Mouse (Mus musculus) lung, embryonic 15.5 days (tissue): ENCODE data around the gene Olfr267. TPM values are rescaled to one million over a fixed set of nuclear protein-coding genes. Genes with fewer than 3 reads are reported as not detected.

ENCODE experiments used
- ATAC-seq: fragments of 200-750 bp; cut with Nextera tagmentation; 2 replicates; pipeline ENCODE4 v1.8.0; 2017; ENCODE audit warnings: moderate number of reproducible peaks, borderline replicate concordance; ENCODE audit not compliant: low FRiP score, low TSS enrichment; ENCODE audit errors: extremely low read depth
- H3K27ac ChIP-seq: fragments of 300-500 bp; sonication (generic); 2 replicates; pipeline ENCODE4 v1.5.1; 2015; ENCODE audit warnings: moderate library complexity, mild to moderate bottlenecking, inconsistent platforms
- H3K27me3 ChIP-seq: fragments of 300-500 bp; sonication (generic); 2 replicates; pipeline ENCODE4 v1.6.1; 2015; ENCODE audit warnings: inconsistent platforms
- H3K36me3 ChIP-seq: fragments of 300-500 bp; sonication (generic); 2 replicates; pipeline ENCODE4 v1.6.1; 2015; ENCODE audit warnings: inconsistent platforms
- H3K4me1 ChIP-seq: fragments of 300-500 bp; sonication (generic); 2 replicates; pipeline ENCODE4 v1.6.1; 2015; ENCODE audit warnings: inconsistent platforms
- H3K4me2 ChIP-seq: fragments of 300-500 bp; sonication (generic); 2 replicates; pipeline ENCODE4 v1.6.1; 2015; ENCODE audit warnings: inconsistent platforms, mild to moderate bottlenecking, moderate library complexity
- H3K4me3 ChIP-seq: fragments of 300-500 bp; sonication (generic); 2 replicates; pipeline ENCODE4 v1.5.1; 2015; ENCODE audit warnings: mild to moderate bottlenecking, inconsistent platforms
- H3K9ac ChIP-seq: fragments of 300-500 bp; sonication (generic); 2 replicates; pipeline ENCODE4 v1.6.1; 2015; ENCODE audit warnings: inconsistent platforms
- H3K9me3 ChIP-seq: fragments of 300-500 bp; sonication (generic); 2 replicates; pipeline ENCODE4 v1.6.1; 2016; ENCODE audit warnings: inconsistent platforms
- WGBS: fragments of 180-500 bp; shearing (Covaris S2); methylation state at CpG from one replicate; pipeline ENCODE4 v1.1.7; 2015; 5-methylcytosine and 5-hydroxymethylcytosine counted together
- polyA plus RNA-seq: library from polyadenylated mRNA; unstranded; fragments of >200 nt; fragmentation: Nextera tagmentation; extraction: Ambion mirVana; gene quantifications from 2 replicates; pipeline ENCODE4 v1.2.1, GENCODE M21; 2015

The Olfr267 gene
- polyA plus RNA-seq: not detected in 2 replicates

DNA sequence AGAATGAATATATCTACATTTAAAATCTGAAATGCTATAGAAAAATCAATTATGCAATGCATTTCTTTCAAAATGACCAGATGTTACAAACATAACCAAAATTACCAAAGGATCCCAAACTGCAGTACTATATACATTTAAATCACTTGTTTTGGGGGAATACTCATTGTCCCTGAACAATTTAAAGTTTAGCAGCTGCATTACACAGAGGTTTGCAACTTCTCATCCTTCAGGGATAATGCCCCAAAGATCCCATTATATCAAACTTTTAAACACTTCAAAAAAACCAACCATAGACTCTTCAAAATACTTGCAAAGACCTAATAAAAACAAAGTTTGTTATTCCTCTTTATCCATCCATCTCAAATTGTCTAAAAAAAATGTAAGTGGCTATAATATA lies at the start of gene Olfr267:
Olfr267 (minus strand) TSS at position 101 of the 400 bp plus-strand sequence.
- H3K4me3 ChIP-seq: no peak within 1 kb of the TSS
- no peaks in the 10 kb centered on the region for H3K9me3 ChIP-seq
- no peak within 1 kb of the TSS for H3K27ac ChIP-seq
- ATAC-seq: no peak
- no peak within 1 kb of the TSS for H3K9ac ChIP-seq
- H3K4me1 ChIP-seq: no peaks in the 10 kb centered on the region
- H3K36me3 ChIP-seq: no peaks in the 10 kb centered on the region
- H3K27me3 ChIP-seq: no peaks in the 10 kb centered on the region
- no peak within 1 kb of the TSS for H3K4me2 ChIP-seq

DNA sequence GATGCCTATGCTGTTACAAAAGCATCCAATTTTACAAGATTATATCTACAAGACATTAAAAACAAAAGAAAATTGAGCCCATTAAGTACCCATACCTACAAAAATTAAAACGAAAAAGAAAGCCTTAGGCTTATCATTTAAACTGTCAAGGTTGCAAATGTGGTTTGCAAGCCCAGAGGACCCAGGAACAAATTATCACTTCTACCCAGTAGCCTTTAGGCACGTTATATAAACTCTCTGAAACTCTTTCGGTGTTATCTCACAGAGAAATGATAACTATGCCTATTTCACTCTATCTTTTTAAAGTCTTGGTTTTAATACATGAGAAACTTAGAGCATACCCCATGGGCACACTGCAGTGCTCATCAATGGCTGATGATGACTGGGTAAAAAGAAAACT lies 45.4 kb upstream of the Olfr267 start:
- WGBS: 53% methylated on average over 3 of the region's 3 CpGs
- Histone ChIP-seq H3K36me3 (peaks cover 24% of the 10 kb centered on the region), H3K27me3 (no peaks in the 10 kb centered on the region), H3K4me2 (no peak overlapping the region), H3K9ac (no peak overlapping the region), H3K4me3 (no peak overlapping the region), H3K9me3 (no peaks in the 10 kb centered on the region), H3K27ac (no peak overlapping the region), H3K4me1 (no peaks in the 10 kb centered on the region)
- no peak for ATAC-seq

DNA sequence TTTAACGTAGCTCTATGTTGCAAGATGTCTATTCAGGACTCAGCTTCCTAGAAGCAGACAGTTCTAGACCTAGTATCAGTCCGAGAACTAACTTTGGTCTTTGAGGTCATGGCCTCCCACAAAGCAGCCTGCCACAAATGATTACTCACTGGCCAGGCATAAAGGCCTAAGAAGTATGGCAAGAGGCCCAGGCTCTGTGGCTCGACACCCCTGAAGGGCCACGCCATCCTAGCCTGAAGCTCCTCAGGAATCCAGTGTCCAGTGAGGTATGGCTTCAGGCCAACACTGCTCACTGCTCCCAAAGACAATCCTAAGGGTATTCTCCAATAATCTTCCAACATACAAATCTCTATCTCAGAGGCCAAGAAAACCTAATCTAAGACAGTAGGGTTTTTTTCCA lies 38.4 kb upstream of the Olfr267 start:
- ATAC-seq: no peak
- Histone ChIP-seq H3K27ac (no peak overlapping the region), H3K4me3 (no peak overlapping the region), H3K9ac (no peak overlapping the region), H3K27me3 (no peaks in the 10 kb centered on the region), H3K4me1 (no peaks in the 10 kb centered on the region), H3K4me2 (no peak overlapping the region), H3K9me3 (no peaks in the 10 kb centered on the region), H3K36me3 (peaks cover 45% of the 10 kb centered on the region)
- 79% methylated on average over 4 of the region's 4 CpGs for WGBS

DNA sequence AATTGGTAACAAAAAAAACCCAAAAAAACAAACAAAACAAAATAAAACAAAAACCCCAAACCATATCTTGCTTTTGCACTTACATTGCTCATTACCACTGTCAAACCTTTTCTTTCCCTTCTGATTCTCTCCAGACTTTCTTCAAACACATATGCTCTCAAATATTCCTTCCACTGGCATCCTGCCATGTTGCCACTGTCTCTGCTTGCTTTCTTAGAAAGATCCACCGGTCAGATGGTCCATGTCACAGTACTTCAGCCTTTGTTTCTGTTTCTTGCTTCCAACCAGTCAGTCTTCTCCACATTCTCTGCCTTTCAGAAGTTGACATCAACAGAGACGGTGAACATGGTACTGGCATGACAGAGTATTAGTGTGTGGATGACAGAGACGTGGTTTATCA lies 857 bp downstream of the Olfr267 start:
- Histone ChIP-seq H3K9ac (no peak overlapping the region), H3K27me3 (no peaks in the 10 kb centered on the region), H3K9me3 (no peaks in the 10 kb centered on the region), H3K27ac (no peak overlapping the region), H3K36me3 (no peaks in the 10 kb centered on the region), H3K4me1 (no peaks in the 10 kb centered on the region), H3K4me3 (no peak overlapping the region), H3K4me2 (no peak overlapping the region)
- no peak for ATAC-seq
- WGBS: 48% methylated on average over 3 of the region's 3 CpGs

DNA sequence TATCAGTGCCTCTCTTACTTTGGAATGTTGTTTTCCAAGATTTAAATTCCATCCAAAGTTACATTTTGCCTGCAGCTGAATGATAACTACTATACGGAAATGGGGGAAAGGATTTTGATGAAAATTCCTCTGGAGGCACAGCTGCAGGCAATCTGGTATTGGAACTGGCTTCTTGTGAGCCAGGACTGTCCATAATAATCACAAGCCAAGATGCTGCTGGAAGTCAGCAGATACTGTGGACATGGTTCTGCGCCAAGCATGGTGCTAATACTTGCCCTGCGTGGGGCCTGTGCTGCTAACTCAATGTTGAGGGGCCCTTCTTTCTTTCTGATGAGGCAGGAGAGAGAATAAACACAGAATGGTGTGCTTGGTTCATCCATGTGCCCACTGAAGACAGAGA lies 24.1 kb downstream of the Olfr267 start:
- H3K9ac ChIP-seq: no peak overlapping the region
- ATAC-seq: no peak
- H3K4me1 ChIP-seq: no peaks in the 10 kb centered on the region
- no peak overlapping the region for H3K27ac ChIP-seq
- no peak overlapping the region for H3K4me3 ChIP-seq
- H3K9me3 ChIP-seq: no peaks in the 10 kb centered on the region
- no peaks in the 10 kb centered on the region for H3K27me3 ChIP-seq
- H3K36me3 ChIP-seq: no peaks in the 10 kb centered on the region
- no peak overlapping the region for H3K4me2 ChIP-seq
- WGBS: 59% methylated on average over 3 of the region's 3 CpGs

DNA sequence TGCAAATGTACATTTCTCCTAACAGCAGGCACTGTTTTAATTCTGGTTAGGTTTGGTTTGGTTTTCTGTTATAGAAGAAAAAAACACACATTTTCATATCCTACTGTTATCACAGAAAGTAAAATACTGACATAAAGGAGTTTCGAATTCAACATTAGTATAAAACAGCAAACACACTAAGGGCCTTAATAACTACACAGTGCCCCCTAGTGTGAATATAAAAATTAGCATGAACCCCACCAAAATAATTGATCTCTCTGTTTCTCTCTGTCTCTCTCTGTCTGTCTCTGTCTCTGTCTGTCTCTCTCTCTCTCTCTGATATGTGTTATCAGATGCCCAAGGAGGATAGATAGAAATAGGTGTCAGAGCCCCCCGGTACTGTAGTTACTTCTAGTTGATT lies 38.0 kb downstream of the Olfr267 start:
- H3K36me3 ChIP-seq: no peaks in the 10 kb centered on the region
- ATAC-seq: no peak
- no peaks in the 10 kb centered on the region for H3K27me3 ChIP-seq
- H3K9me3 ChIP-seq: no peaks in the 10 kb centered on the region
- H3K9ac ChIP-seq: no peak overlapping the region
- H3K4me1 ChIP-seq: peaks cover 4% of the 10 kb centered on the region
- WGBS: 37% methylated on average over 2 of the region's 2 CpGs
- H3K4me3 ChIP-seq: no peak overlapping the region
- H3K4me2 ChIP-seq: peak overlapping the region; percentile 35
- no peak overlapping the region for H3K27ac ChIP-seq

DNA sequence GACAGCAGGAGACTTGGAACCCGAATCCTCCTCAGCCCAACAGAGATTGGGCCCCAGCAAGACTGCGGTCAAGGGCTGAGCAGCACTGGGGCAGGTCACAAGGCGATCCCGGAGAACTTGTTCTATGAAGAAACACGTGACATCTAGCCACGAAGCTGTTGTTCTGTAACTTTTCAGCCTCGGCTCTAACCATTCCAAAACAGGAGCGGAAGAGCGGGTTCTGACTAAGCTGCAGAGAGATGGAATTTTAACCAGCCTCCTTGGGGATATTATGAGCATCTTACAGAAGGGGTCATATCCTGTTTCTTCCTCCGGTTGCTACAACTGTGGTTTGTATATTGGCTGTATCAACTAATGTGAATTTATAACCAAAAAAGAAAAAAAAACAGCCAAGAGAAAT lies 38.4 kb downstream of the Olfr267 start:
- Histone ChIP-seq H3K9ac (no peak overlapping the region), H3K36me3 (no peaks in the 10 kb centered on the region), H3K27me3 (no peaks in the 10 kb centered on the region), H3K9me3 (no peaks in the 10 kb centered on the region), H3K27ac (no peak overlapping the region), H3K4me3 (no peak overlapping the region), H3K4me2 (peak overlapping the region; percentile 35), H3K4me1 (peaks cover 4% of the 10 kb centered on the region)
- 34% methylated on average over 10 of the region's 10 CpGs for WGBS
- ATAC-seq: no peak

DNA sequence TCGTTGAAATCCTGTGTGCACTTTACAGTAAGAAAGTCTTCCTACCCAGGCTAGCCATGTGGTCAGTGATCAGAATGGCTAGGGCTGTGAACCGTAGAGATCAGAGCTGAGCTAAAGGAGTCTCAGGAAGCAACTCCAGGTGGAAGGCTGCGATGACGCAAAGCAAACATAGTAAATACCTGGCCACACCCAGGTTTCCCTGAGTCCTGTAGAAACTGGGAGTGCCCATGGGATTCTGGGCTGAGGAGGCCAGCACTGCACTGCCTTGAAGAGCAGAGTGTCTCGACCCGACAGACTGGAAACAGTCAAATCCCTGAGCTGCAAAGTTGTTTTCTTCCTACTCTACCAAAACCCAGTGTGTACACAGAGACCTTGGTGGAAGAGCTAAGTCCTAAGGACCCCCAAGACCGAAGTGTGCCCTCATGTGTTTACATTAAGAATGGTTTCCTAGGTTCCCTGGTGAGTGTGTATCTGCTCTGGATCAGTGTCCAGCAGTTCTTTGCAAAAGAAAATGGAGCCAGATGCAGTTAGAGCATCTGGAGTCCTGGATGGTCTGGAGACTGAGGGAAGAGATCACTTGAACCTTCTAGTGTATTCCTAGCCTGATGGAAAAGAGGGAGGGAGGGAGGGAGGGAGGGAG lies 41.8 kb downstream of the Olfr267 start:
- no peak for ATAC-seq
- Histone ChIP-seq H3K27ac (no peak overlapping the region), H3K36me3 (no peaks in the 10 kb centered on the region), H3K9ac (no peak overlapping the region), H3K27me3 (no peaks in the 10 kb centered on the region), H3K4me1 (peaks cover 4% of the 10 kb centered on the region), H3K4me3 (no peak overlapping the region), H3K9me3 (no peaks in the 10 kb centered on the region), H3K4me2 (no peak overlapping the region)
- WGBS: 60% methylated on average over 7 of the region's 7 CpGs

DNA sequence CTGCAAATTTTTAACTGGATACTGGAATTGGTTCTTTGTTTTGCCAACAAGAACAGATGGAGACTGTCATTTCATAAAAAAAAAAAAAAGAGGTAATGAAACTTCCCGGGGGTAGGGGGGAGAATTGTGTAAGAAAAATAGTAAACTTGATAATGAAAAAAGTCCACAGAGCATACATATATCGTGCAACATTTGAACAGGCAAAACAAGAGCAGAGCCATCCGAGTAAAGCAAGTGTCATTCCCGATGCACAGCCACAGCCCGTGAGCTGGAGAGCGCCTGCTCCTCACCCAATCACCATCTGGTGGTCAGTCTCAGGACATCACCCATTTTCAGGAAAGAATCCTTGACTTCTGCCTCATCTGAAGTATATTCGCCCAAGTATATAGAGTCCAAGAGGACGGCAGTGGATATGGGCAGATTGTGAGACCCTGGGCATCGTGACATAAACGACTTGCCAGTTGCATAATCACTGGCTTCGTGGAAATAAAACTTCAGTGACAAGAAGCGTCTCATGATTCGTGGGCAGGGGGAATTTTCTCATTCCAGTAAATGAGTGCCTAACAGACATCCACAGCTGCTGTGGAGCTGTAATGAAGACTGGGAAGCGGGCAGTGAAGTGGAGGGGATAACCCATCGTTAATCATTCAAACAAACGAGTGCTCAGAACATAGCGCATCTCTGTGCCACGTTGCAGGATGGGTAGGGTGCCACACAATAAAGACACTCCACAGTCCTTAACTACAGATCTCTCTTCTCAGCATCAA lies 50.5 kb downstream of the Olfr267 start:
- Histone ChIP-seq H3K27ac (0 out of 2 replicates have a peak overlapping the region, but pooled peaks have one; percentile 52), H3K4me3 (no peak overlapping the region), H3K27me3 (no peaks in the 10 kb centered on the region), H3K36me3 (no peaks in the 10 kb centered on the region), H3K9me3 (no peaks in the 10 kb centered on the region), H3K4me1 (peaks cover 3% of the 10 kb centered on the region; the same call in 1 of the 2 replicates), H3K4me2 (peak overlapping the region; percentile 0; the same call in 1 of the 2 replicates), H3K9ac (no peak overlapping the region)
- peak; percentile 75; the same call in 1 of the 2 replicates for ATAC-seq
- WGBS: 59% methylated on average over 18 of the region's 18 CpGs

Other genes starting within 250 kb of the Olfr267 start
- gene Lpar1, start 233.8 kb downstream of the Olfr267 start, polyA plus RNA-seq: 36.7 and 38.6 TPM in 2 replicates
- 26.6 and 26.7 TPM in 2 replicates for gene Ecpas, start 125.0 kb upstream of the Olfr267 start, polyA plus RNA-seq
- gene Zkscan16, start 155.9 kb upstream of the Olfr267 start, polyA plus RNA-seq: 0.24 and 0.36 TPM in 2 replicates
- gene Ptgr1, start 199.4 kb upstream of the Olfr267 start, polyA plus RNA-seq: 36.1 and 37.7 TPM in 2 replicates
- gene Dnajc25, start 207.3 kb upstream of the Olfr267 start, polyA plus RNA-seq: 12.7 and 13.1 TPM in 2 replicates
- 12.7 and 15.2 TPM in 2 replicates for gene Gm20503, start 215.5 kb upstream of the Olfr267 start, polyA plus RNA-seq
- gene Gng10, start 247.4 kb upstream of the Olfr267 start, polyA plus RNA-seq: 116 and 125 TPM in 2 replicates